Mouse (Mus musculus): Measurements from ENCODE around the gene Hist2h2bb. TPM values are rescaled to one million over a fixed set of nuclear protein-coding genes. Genes with fewer than 3 reads are reported as not detected.
"Not testable (repeated sequence)": the region's sequence is repeated elsewhere in the genome, so short reads cannot be mapped to it uniquely, and the experiment has no call there.

Hist2h2bb gene
- polyA plus RNA-seq, 1 experiment from 2014 or later: 9.2 TPM

GRCm38 (mm10) chr3:96257190-96257589 is 12.4 kb upstream of the Hist2h2bb start:
- Histone ChIP-seq H3K4me3 (replicated peaks) (no peak overlapping the region), H3K27ac (no peak overlapping the region), H3K4me1 (replicated peaks) (peaks cover 10% of the 10 kb centered on the region; the same call in 1 of the 2 replicates), H3K36me3 (no peaks in the 10 kb centered on the region), H3K9ac (no peak overlapping the region), H3K9me3 (no peaks in the 10 kb centered on the region), H3K4me2 (replicated peaks) (no peak overlapping the region), H3K27me3 (replicated peaks) (no peaks in the 10 kb centered on the region)
- ATAC-seq: no peak
- 72% methylated on average over 3 of the region's 3 CpGs for WGBS

- Histone ChIP-seq H3K9ac (no peak overlapping the region), H3K4me3 (replicated peaks) (no peak overlapping the region), H3K27me3 (replicated peaks) (no peaks in the 10 kb centered on the region), H3K27ac (no peak overlapping the region), H3K9me3 (no peaks in the 10 kb centered on the region), H3K4me2 (replicated peaks) (no peak overlapping the region), H3K4me1 (replicated peaks) (peaks cover 16% of the 10 kb centered on the region), H3K36me3 (no peaks in the 10 kb centered on the region)
- 88% methylated on average over 5 of the region's 5 CpGs for WGBS
- ATAC-seq: no peak
Observed at GRCm38 (mm10) chr3:96260220-96260619, 9.3 kb upstream of the Hist2h2bb start.

- no peaks in the 10 kb centered on the region for H3K36me3 ChIP-seq
- H3K27ac ChIP-seq: peak overlapping the region; percentile 99
- H3K9me3 ChIP-seq: no peaks in the 10 kb centered on the region
- WGBS: 58% methylated on average over 3 of the region's 3 CpGs
- H3K4me1 ChIP-seq (replicated peaks): peaks cover 14% of the 10 kb centered on the region
- no peak for ATAC-seq
- H3K4me3 ChIP-seq (replicated peaks): peak overlapping the region; percentile 53
- H3K4me2 ChIP-seq (replicated peaks): peak overlapping the region; percentile 72
- H3K27me3 ChIP-seq (replicated peaks): no peaks in the 10 kb centered on the region
- no peak overlapping the region; the same call in 1 of the 2 replicates for H3K9ac ChIP-seq
Observed at GRCm38 (mm10) chr3:96261623-96262022, 7.9 kb upstream of the Hist2h2bb start.

GRCm38 (mm10) chr3:96262216-96262875 is 7.2 kb upstream of the Hist2h2bb start:
- Histone ChIP-seq H3K4me2 (replicated peaks) (peak overlapping the region; percentile 72), H3K9me3 (no peaks in the 10 kb centered on the region), H3K27me3 (replicated peaks) (no peaks in the 10 kb centered on the region), H3K9ac (peak overlapping the region; percentile 68), H3K36me3 (no peaks in the 10 kb centered on the region), H3K27ac (peak overlapping the region; percentile 99), H3K4me3 (replicated peaks) (peak overlapping the region; percentile 53), H3K4me1 (replicated peaks) (peaks cover 13% of the 10 kb centered on the region)
- peak; percentile 85 for ATAC-seq
- under 1% methylated on average over 19 of the region's 19 CpGs for WGBS

GRCm38 (mm10) chr3:96262979-96263550 is 6.5 kb upstream of the Hist2h2bb start, which contains the start of gene Hist2h4:
Hist2h4 (minus strand) TSS chr3:96263311.
- H3K9ac ChIP-seq: peak within 1 kb of the TSS; percentile 68
- peaks cover 17% of the 10 kb centered on the region for H3K4me1 ChIP-seq (replicated peaks)
- peak within 1 kb of the TSS; percentile 72 for H3K4me2 ChIP-seq (replicated peaks)
- H3K4me3 ChIP-seq (replicated peaks): peak within 1 kb of the TSS; percentile 53
- ATAC-seq: peak; percentile 91
- H3K9me3 ChIP-seq: no peaks in the 10 kb centered on the region
- no peaks in the 10 kb centered on the region for H3K36me3 ChIP-seq
- H3K27me3 ChIP-seq (replicated peaks): no peaks in the 10 kb centered on the region
- H3K27ac ChIP-seq: peak within 1 kb of the TSS; percentile 99
- WGBS: under 1% methylated on average over 40 of the region's 40 CpGs

- H3K27ac ChIP-seq: peak overlapping the region; percentile 94
- peaks cover 17% of the 10 kb centered on the region for H3K4me1 ChIP-seq (replicated peaks)
- no peaks in the 10 kb centered on the region for H3K36me3 ChIP-seq
- H3K4me3 ChIP-seq (replicated peaks): peak overlapping the region; percentile 53
- ATAC-seq: peak; percentile 45
- H3K4me2 ChIP-seq (replicated peaks): peak overlapping the region; percentile 72
- 5% methylated on average over 27 of the region's 27 CpGs for WGBS
- no peaks in the 10 kb centered on the region for H3K9me3 ChIP-seq
- no peaks in the 10 kb centered on the region for H3K27me3 ChIP-seq (replicated peaks)
- peak overlapping the region; percentile 59 for H3K9ac ChIP-seq
Observed at GRCm38 (mm10) chr3:96263558-96264403, 5.8 kb upstream of the Hist2h2bb start.

- ATAC-seq: no peak
- Histone ChIP-seq H3K36me3 (no peaks in the 10 kb centered on the region), H3K4me1 (replicated peaks) (peaks cover 17% of the 10 kb centered on the region), H3K9ac (peak overlapping the region; percentile 59), H3K9me3 (no peaks in the 10 kb centered on the region), H3K27ac (peak overlapping the region; percentile 94), H3K4me2 (replicated peaks) (peak overlapping the region; percentile 72), H3K27me3 (replicated peaks) (no peaks in the 10 kb centered on the region), H3K4me3 (replicated peaks) (0 out of 2 replicates have a peak overlapping the region, but pooled peaks have one; percentile 53)
- 73% methylated on average over 7 of the region's 7 CpGs for WGBS
Observed at GRCm38 (mm10) chr3:96264404-96264949, 5.1 kb upstream of the Hist2h2bb start.

GRCm38 (mm10) chr3:96266132-96266710 is 3.3 kb upstream of the Hist2h2bb start:
- H3K36me3 ChIP-seq: no peaks in the 10 kb centered on the region
- no peak overlapping the region for H3K4me2 ChIP-seq (replicated peaks)
- WGBS: 88% methylated on average over 8 of the region's 8 CpGs
- no peak overlapping the region for H3K4me3 ChIP-seq (replicated peaks)
- H3K27ac ChIP-seq: no peak overlapping the region
- peaks cover 17% of the 10 kb centered on the region for H3K4me1 ChIP-seq (replicated peaks)
- H3K9me3 ChIP-seq: no peaks in the 10 kb centered on the region
- H3K9ac ChIP-seq: no peak overlapping the region
- no peak for ATAC-seq
- no peaks in the 10 kb centered on the region for H3K27me3 ChIP-seq (replicated peaks)

GRCm38 (mm10) chr3:96267541-96267940 is 2.0 kb upstream of the Hist2h2bb start:
- Histone ChIP-seq H3K4me2 (replicated peaks) (peak overlapping the region; percentile 51; the same call in 1 of the 2 replicates), H3K4me3 (replicated peaks) (no peak overlapping the region), H3K27me3 (replicated peaks) (no peaks in the 10 kb centered on the region), H3K9me3 (no peaks in the 10 kb centered on the region), H3K4me1 (replicated peaks) (peaks cover 11% of the 10 kb centered on the region), H3K27ac (peak overlapping the region; percentile 83; the same call in 1 of the 2 replicates), H3K9ac (no peak overlapping the region; the same call in 1 of the 2 replicates), H3K36me3 (no peaks in the 10 kb centered on the region)
- 77% methylated on average over 4 of the region's 4 CpGs for WGBS
- ATAC-seq: no peak

GRCm38 (mm10) chr3:96268051-96268775 is 1.3 kb upstream of the Hist2h2bb start, which contains the start of gene Hist2h3b:
Hist2h3b (plus strand) TSS chr3:96268654.
- H3K4me3 ChIP-seq (replicated peaks): peak within 1 kb of the TSS; percentile 40
- ATAC-seq: peak; percentile 73
- H3K27me3 ChIP-seq (replicated peaks): no peaks in the 10 kb centered on the region
- no peaks in the 10 kb centered on the region for H3K9me3 ChIP-seq
- H3K4me2 ChIP-seq (replicated peaks): peak within 1 kb of the TSS; percentile 79
- peak within 1 kb of the TSS; percentile 95 for H3K27ac ChIP-seq
- no peaks in the 10 kb centered on the region for H3K36me3 ChIP-seq
- peak within 1 kb of the TSS; percentile 49 for H3K9ac ChIP-seq
- 15% methylated on average over 29 of the region's 30 CpGs for WGBS
- H3K4me1 ChIP-seq (replicated peaks): peaks cover 11% of the 10 kb centered on the region

GRCm38 (mm10) chr3:96268776-96269378 is 675 bp upstream of the Hist2h2bb start:
- WGBS: 0% methylated on average over 12 of the region's 44 CpGs
- H3K4me3 ChIP-seq (replicated peaks): peak overlapping the region; percentile 40
- peak; percentile 60 for ATAC-seq
- peak overlapping the region; percentile 67 for H3K4me2 ChIP-seq (replicated peaks)
- not testable (repeated sequence) for H3K9me3 ChIP-seq; H3K27me3 ChIP-seq (replicated peaks); H3K36me3 ChIP-seq
- H3K4me1 ChIP-seq (replicated peaks): peaks cover 11% of the 10 kb centered on the region
- H3K9ac ChIP-seq: peak overlapping the region; percentile 49
- peak overlapping the region; percentile 95 for H3K27ac ChIP-seq

Data from intestine, embryonic 15.5 days (tissue).